Mouse (Mus musculus): ENCODE data around the gene Ruvbl1. TPM values are rescaled to one million over a fixed set of nuclear protein-coding genes. Genes with fewer than 3 reads are reported as not detected.

Gene Ruvbl1
- polyA plus RNA-seq, 1 experiment from 2014 or later, result 149 TPM

DNA sequence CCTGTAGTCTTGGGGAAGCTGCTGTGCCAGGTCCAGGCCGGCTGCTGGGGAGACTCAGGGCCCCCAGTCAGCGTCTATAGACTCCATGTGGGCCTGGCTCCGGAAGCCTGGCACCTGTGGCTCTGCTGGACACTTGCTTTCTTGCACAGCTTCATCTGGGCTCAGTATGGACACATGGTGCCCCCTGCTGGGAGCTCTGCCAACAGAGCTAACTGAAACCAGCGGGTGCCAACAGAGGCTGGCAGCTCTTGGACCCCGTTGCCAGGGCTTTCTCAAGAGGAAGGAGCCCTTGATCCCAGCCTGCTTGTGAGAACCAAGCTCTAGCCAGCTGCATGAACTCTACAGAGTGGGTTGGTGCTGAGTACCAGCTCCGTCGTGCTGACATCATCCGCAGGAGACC is 21.7 kb downstream of the Ruvbl1 start:
- Histone ChIP-seq H3K27ac (ENCODE audit: low read depth, low read length) (no peak overlapping the region), H3K36me3 (ENCODE audit: control insufficient read depth, insufficient read depth, low read length) (peaks cover 4% of the 10 kb centered on the region), H3K4me2 (replicated peaks; ENCODE audit: low read depth, low read length) (no peak overlapping the region), H3K9ac (ENCODE audit: low read depth, low read length) (no peak overlapping the region), H3K27me3 (ENCODE audit: control insufficient read depth, insufficient read depth, low read length) (no peaks in the 10 kb centered on the region), H3K4me1 (replicated peaks; ENCODE audit: control insufficient read depth, insufficient read depth, low read length) (no peaks in the 10 kb centered on the region), H3K9me3 (ENCODE audit: control insufficient read depth, low read length) (no peaks in the 10 kb centered on the region), H3K4me3 (ENCODE audit: low read depth, low read length) (no peak overlapping the region)
- ATAC-seq (ENCODE audit: low FRiP score) (no peak), DNase-seq (ENCODE audit: low spot score) (peak; percentile 51)
- WGBS, result 91% methylated on average over 8 of the region's 8 CpGs

DNA sequence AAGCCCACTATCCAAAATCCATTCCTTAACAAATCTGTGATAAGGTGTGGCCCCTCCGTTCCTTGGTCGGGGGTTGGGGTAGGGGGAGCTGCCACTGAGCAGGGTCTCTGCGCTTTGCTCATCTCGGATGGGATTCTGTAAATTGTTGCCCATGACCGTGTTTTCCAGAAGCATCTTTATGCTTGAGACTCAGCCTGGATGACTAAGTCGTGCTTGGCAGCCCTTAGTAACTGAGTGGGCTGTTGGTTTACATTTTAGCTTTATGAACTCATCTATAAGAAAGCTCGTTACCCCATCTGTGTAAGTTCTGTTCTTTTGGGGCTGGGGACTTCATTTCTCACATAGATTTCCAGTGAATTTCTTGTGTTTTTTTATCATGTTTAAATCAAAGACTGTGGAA is 23.8 kb downstream of the Ruvbl1 start:
- Histone ChIP-seq H3K36me3 (ENCODE audit: control insufficient read depth, insufficient read depth, low read length) (no peaks in the 10 kb centered on the region; the same call in 1 of the 2 replicates), H3K4me3 (ENCODE audit: low read depth, low read length) (no peak overlapping the region), H3K27ac (ENCODE audit: low read depth, low read length) (no peak overlapping the region)

DNA sequence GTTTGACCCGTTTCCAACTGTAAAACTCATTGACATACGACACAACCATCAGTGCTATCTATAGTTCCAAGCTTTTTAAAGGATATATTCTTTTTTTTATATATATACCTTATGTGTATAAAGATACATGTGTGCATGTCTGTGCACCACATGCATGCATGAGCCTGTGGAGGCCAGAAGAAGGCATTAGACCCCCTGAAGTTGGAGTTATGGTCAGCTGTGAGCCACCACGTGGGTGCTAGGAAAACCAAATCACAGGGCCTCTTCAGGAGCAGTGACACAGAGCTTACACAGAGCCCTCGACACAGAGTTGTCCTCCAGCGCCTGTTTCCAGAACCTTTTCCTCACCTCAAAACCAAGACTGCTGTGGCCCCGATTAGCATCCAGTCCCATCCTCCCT is 24.6 kb downstream of the Ruvbl1 start:
- Histone ChIP-seq H3K9me3 (ENCODE audit: control insufficient read depth, low read length) (no peaks in the 10 kb centered on the region), H3K36me3 (ENCODE audit: control insufficient read depth, insufficient read depth, low read length) (no peaks in the 10 kb centered on the region), H3K27ac (ENCODE audit: low read depth, low read length) (no peak overlapping the region), H3K27me3 (ENCODE audit: control insufficient read depth, insufficient read depth, low read length) (no peaks in the 10 kb centered on the region), H3K4me1 (replicated peaks; ENCODE audit: control insufficient read depth, insufficient read depth, low read length) (no peaks in the 10 kb centered on the region), H3K9ac (ENCODE audit: low read depth, low read length) (no peak overlapping the region), H3K4me3 (ENCODE audit: low read depth, low read length) (no peak overlapping the region), H3K4me2 (replicated peaks; ENCODE audit: low read depth, low read length) (no peak overlapping the region)
- WGBS, result 90% methylated on average over 6 of the region's 6 CpGs
- ATAC-seq (ENCODE audit: low FRiP score), result no peak
- no peak for DNase-seq (ENCODE audit: low spot score)

More for the DNA sequence above, 23.8 kb downstream of the Ruvbl1 start:
- no peak overlapping the region for H3K4me2 ChIP-seq (replicated peaks; ENCODE audit: low read depth, low read length)
- H3K4me1 ChIP-seq (replicated peaks; ENCODE audit: control insufficient read depth, insufficient read depth, low read length), result no peaks in the 10 kb centered on the region
- DNase-seq (ENCODE audit: low spot score) (no peak), ATAC-seq (ENCODE audit: low FRiP score) (no peak)
- H3K9me3 ChIP-seq (ENCODE audit: control insufficient read depth, low read length), result no peaks in the 10 kb centered on the region
- no peaks in the 10 kb centered on the region for H3K27me3 ChIP-seq (ENCODE audit: control insufficient read depth, insufficient read depth, low read length)
- H3K9ac ChIP-seq (ENCODE audit: low read depth, low read length), result no peak overlapping the region
- WGBS, result 92% methylated on average over 7 of the region's 7 CpGs

DNA sequence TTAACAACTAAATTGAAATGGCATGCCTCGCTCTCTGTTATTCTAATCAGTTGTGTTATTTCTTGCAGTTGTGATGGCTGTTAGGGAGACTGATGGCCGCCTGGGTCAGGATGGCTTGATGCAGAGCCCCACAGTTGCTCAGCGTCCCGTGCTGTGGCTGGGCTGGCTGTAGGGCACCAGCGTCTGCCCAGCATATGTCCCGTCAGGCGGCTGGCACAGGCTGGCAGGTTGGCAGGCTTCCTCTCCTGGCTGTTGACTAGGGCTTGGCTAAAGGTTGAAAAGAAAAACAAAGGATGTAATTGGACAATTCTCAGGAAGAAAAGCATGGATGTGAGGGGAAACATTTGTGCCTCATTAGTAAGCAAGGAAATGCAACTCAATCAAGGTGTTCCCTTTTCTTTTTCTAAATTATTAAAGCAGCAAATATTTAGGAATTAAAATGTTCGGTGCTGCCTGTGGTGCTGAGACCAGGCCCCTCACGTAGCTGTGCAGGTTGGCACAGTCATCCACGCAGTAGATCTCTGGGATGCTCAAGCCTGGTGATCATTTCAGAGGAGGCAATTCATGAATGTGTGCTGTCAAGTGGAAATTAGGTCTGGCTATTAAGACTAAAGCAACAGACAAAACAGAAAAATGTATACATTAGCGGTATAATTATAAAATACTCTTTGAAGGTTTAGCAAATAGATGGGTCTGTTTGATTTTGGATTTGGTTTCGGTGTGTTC is 25.6 kb downstream of the Ruvbl1 start:
- 94% methylated on average over 12 of the region's 12 CpGs for WGBS
- Histone ChIP-seq H3K27me3 (ENCODE audit: control insufficient read depth, insufficient read depth, low read length) (no peaks in the 10 kb centered on the region), H3K9ac (ENCODE audit: low read depth, low read length) (no peak overlapping the region), H3K27ac (ENCODE audit: low read depth, low read length) (no peak overlapping the region), H3K4me2 (replicated peaks; ENCODE audit: low read depth, low read length) (no peak overlapping the region), H3K9me3 (ENCODE audit: control insufficient read depth, low read length) (no peaks in the 10 kb centered on the region), H3K4me3 (ENCODE audit: low read depth, low read length) (no peak overlapping the region), H3K36me3 (ENCODE audit: control insufficient read depth, insufficient read depth, low read length) (no peaks in the 10 kb centered on the region), H3K4me1 (replicated peaks; ENCODE audit: control insufficient read depth, insufficient read depth, low read length) (no peaks in the 10 kb centered on the region)
- no peak for DNase-seq (ENCODE audit: low spot score)
- ATAC-seq (ENCODE audit: low FRiP score), result no peak

DNA sequence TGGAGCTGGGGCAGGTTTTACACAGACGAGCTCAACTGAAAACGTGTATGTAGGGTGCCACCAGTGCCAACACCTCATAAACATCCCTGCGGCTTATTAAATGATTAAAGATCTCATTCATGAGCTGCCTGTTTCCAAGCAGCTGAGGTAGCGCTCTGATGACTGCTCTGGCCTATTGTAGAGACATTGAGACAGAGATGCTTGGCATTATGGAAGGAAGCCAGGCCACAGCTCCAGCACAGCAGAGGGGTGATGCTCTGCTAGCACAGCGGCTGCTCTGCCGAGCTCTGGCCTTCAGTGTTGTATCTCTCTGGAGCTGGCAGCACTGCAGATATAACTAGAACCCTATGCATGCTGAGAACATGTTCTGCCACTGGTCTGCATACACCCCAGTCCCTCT is 28.5 kb downstream of the Ruvbl1 start:
- ATAC-seq (ENCODE audit: low FRiP score) (no peak), DNase-seq (ENCODE audit: low spot score) (no peak)
- WGBS, result 97% methylated on average over 6 of the region's 6 CpGs
- H3K9ac ChIP-seq (ENCODE audit: low read depth, low read length), result no peak overlapping the region
- H3K36me3 ChIP-seq (ENCODE audit: control insufficient read depth, insufficient read depth, low read length), result peaks cover 2% of the 10 kb centered on the region; the same call in 1 of the 2 replicates
- no peaks in the 10 kb centered on the region for H3K27me3 ChIP-seq (ENCODE audit: control insufficient read depth, insufficient read depth, low read length)
- H3K4me2 ChIP-seq (replicated peaks; ENCODE audit: low read depth, low read length), result no peak overlapping the region
- no peaks in the 10 kb centered on the region for H3K4me1 ChIP-seq (replicated peaks; ENCODE audit: control insufficient read depth, insufficient read depth, low read length)
- H3K27ac ChIP-seq (ENCODE audit: low read depth, low read length), result no peak overlapping the region
- H3K9me3 ChIP-seq (ENCODE audit: control insufficient read depth, low read length), result no peaks in the 10 kb centered on the region
- no peak overlapping the region for H3K4me3 ChIP-seq (ENCODE audit: low read depth, low read length)

DNA sequence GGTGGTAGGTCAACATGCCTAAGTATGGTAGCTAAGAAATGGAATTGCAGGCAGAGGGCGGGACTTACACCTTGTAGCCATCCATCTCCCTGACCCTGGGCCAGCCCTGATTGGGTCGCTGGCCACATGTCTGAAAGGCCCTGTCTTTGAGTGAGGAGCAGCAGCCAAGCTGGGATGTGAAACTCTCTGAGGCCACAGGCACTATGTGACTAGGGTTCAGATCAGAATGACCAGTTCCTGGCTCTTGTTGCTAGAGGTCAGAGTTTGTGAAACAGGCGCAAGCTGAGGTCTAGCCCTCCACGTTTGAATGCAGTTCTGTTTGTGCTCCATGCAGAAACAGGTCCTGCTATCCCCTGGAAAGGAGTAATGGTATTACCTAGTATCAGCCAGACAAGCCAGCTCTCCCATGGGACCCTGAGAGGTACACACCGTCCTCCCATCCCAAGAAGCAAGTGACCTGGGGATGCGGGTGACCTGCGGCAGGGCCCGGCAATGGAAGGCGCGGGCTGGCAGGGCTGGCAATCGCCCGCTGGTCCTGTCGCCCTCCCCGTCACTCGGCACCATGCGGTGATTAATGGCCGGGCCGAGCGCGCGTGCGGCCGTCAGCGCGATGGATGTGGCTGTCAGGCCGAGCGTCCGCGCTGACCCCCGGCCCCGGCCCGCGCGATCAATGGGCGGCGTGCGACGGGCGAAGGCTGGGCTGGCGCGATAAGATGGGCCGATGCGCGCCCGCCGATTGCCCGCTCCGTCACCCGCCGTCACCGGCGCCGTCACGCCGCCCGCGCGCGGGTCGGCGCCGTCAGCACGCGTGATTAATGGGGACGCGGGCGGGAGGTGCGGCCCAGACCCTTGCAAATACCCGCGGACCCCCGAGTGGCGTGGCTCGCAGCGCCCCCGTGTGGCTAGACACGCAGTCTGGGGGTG is 34.5 kb downstream of the Ruvbl1 start:
- Histone ChIP-seq H3K36me3 (ENCODE audit: control insufficient read depth, insufficient read depth, low read length) (peaks cover 9% of the 10 kb centered on the region), H3K27ac (ENCODE audit: low read depth, low read length) (peak overlapping the region; percentile 45), H3K9me3 (ENCODE audit: control insufficient read depth, low read length) (no peaks in the 10 kb centered on the region), H3K9ac (ENCODE audit: low read depth, low read length) (peak overlapping the region; percentile 52), H3K4me3 (ENCODE audit: low read depth, low read length) (peak overlapping the region; percentile 41), H3K4me2 (replicated peaks; ENCODE audit: low read depth, low read length) (peak overlapping the region; percentile 85), H3K27me3 (ENCODE audit: control insufficient read depth, insufficient read depth, low read length) (no peaks in the 10 kb centered on the region), H3K4me1 (replicated peaks; ENCODE audit: control insufficient read depth, insufficient read depth, low read length) (no peaks in the 10 kb centered on the region; the same call in 1 of the 2 replicates)
- ATAC-seq (ENCODE audit: low FRiP score), result peak; percentile 89
- DNase-seq (ENCODE audit: low spot score), result peak; percentile 87
- WGBS, result 2% methylated on average over 72 of the region's 76 CpGs

DNA sequence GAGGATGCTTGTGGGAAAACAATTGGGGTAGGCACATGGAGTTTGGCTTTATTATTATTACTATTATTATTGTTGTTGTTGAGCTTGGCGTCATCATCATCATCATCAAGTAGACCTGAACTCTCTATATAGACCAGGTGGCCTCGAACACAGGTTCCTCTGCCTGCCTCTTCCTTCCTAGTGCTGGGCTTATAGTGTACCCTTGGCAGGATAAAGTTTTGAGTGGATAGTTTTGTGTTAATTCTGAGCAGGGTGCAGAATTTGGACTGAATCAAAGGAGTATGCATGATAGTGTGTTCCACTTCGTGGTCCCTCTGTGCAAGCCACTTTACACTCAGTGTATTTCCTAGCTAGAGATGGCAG is 35.2 kb downstream of the Ruvbl1 start:
- H3K4me1 ChIP-seq (replicated peaks; ENCODE audit: control insufficient read depth, insufficient read depth, low read length), result no peaks in the 10 kb centered on the region; the same call in 1 of the 2 replicates
- H3K4me3 ChIP-seq (ENCODE audit: low read depth, low read length), result peak overlapping the region; percentile 41
- ATAC-seq (ENCODE audit: low FRiP score) (no peak), DNase-seq (ENCODE audit: low spot score) (no peak)
- H3K9ac ChIP-seq (ENCODE audit: low read depth, low read length), result peak overlapping the region; percentile 52; the same call in 1 of the 2 replicates
- no peaks in the 10 kb centered on the region for H3K27me3 ChIP-seq (ENCODE audit: control insufficient read depth, insufficient read depth, low read length)
- peaks cover 9% of the 10 kb centered on the region for H3K36me3 ChIP-seq (ENCODE audit: control insufficient read depth, insufficient read depth, low read length)
- peak overlapping the region; percentile 85 for H3K4me2 ChIP-seq (replicated peaks; ENCODE audit: low read depth, low read length)
- 8% methylated on average over 3 of the region's 3 CpGs for WGBS
- no peaks in the 10 kb centered on the region for H3K9me3 ChIP-seq (ENCODE audit: control insufficient read depth, low read length)
- H3K27ac ChIP-seq (ENCODE audit: low read depth, low read length), result no peak overlapping the region

DNA sequence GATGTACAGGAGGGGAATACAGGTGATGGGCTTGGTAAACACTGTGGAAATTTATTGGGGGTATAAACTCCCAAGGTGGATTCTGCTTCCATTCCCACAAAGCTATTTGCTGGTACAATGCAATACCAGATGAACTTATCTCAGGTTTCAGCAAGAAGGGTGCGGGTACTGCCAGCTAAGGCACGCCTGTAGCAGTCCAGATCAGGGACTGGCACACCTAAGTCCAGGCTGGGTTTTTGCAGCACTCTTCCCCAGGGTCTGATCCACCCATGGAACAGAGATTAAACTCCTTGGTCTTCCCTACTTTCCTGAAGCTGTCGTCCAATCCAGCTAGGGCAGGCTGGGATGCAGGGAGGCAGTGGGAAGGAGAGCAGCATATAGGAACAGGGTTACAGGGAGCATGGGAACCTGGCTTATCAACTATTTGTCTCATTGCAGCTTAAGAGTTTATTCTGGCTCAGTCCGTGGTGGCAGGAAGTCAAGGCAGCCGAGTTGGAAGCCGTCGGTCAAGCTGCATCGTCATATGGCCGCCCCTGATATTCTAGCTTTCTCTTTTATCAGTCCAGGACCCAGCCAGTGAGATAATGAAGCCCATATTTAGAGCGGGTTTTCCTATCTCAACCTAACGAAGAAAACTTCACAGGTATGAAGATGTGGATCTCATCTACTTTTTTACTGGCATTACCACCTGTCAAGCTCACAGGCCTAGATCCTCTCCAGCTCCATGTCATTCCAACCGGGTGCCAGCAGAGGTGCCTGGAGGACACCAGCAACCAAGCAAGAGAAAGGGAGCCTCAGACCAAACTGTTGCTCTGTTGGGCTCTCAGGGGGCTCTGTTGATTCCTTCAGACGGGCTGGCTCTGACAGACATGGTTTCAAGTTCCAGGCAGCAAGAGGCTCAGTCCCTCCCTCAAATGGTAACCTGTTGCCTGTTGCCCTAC is 37.1 kb downstream of the Ruvbl1 start:
- Histone ChIP-seq H3K4me3 (ENCODE audit: low read depth, low read length) (no peak overlapping the region), H3K27me3 (ENCODE audit: control insufficient read depth, insufficient read depth, low read length) (no peaks in the 10 kb centered on the region), H3K36me3 (ENCODE audit: control insufficient read depth, insufficient read depth, low read length) (peaks cover 17% of the 10 kb centered on the region), H3K4me1 (replicated peaks; ENCODE audit: control insufficient read depth, insufficient read depth, low read length) (no peaks in the 10 kb centered on the region; the same call in 1 of the 2 replicates), H3K9ac (ENCODE audit: low read depth, low read length) (no peak overlapping the region), H3K27ac (ENCODE audit: low read depth, low read length) (no peak overlapping the region), H3K9me3 (ENCODE audit: control insufficient read depth, low read length) (no peaks in the 10 kb centered on the region), H3K4me2 (replicated peaks; ENCODE audit: low read depth, low read length) (no peak overlapping the region)
- WGBS, result 84% methylated on average over 13 of the region's 13 CpGs
- DNase-seq (ENCODE audit: low spot score) (no peak), ATAC-seq (ENCODE audit: low FRiP score) (no peak)

All from hindbrain, embryonic 11.5 days (tissue).